Mouse (Mus musculus) kidney, embryonic 16.5 days (tissue): ENCODE data around the gene Nfix. TPM values are rescaled to one million over a fixed set of nuclear protein-coding genes. Genes with fewer than 3 reads are reported as not detected.

ENCODE experiments used
- ATAC-seq: fragments of 200-750 bp; cut with Nextera tagmentation; 2 replicates; pipeline ENCODE4 v1.8.0; 2017; ENCODE audit warnings: moderate TSS enrichment; ENCODE audit not compliant: low FRiP score, low TSS enrichment
- H3K27ac ChIP-seq: fragments of 300-500 bp; sonication (generic); 2 replicates; pipeline ENCODE4 v1.5.1; 2014; ENCODE audit warnings: low read length
- H3K27me3 ChIP-seq: fragments of 300-500 bp; sonication (generic); 2 replicates; pipeline ENCODE4 v1.6.1; 2014; ENCODE audit warnings: low read length, control low read depth, mixed read lengths; ENCODE audit not compliant: insufficient read depth
- H3K36me3 ChIP-seq: fragments of 300-500 bp; sonication (generic); 2 replicates; pipeline ENCODE4 v1.6.1; 2014; ENCODE audit warnings: low read length, control low read depth, mixed read lengths; ENCODE audit not compliant: insufficient read depth
- H3K4me1 ChIP-seq: fragments of 300-500 bp; sonication (generic); 2 replicates; pipeline ENCODE4 v1.6.1; 2014; ENCODE audit warnings: low read length, control low read depth, mixed read lengths; ENCODE audit not compliant: insufficient read depth
- H3K4me2 ChIP-seq: fragments of 300-500 bp; sonication (generic); replicated peaks from 2 replicates; pipeline ENCODE4 v1.6.1; 2014; ENCODE audit warnings: low read depth, low read length
- H3K4me3 ChIP-seq: fragments of 300-500 bp; sonication (generic); 2 replicates; pipeline ENCODE4 v1.5.1; 2014; ENCODE audit warnings: mild to moderate bottlenecking, low read length
- H3K9ac ChIP-seq: fragments of 300-500 bp; sonication (generic); replicated peaks from 2 replicates; pipeline ENCODE4 v1.6.1; 2014; ENCODE audit warnings: low read length
- H3K9me3 ChIP-seq: fragments of 300-500 bp; sonication (generic); 2 replicates; pipeline ENCODE4 v1.6.1; 2016; ENCODE audit warnings: low read length, control low read depth
- WGBS: fragments of 180-500 bp; shearing (Covaris S2); extraction: QIAGEN DNeasy Blood & Tissue Kit; methylation state at CpG from one replicate; pipeline ENCODE4 v1.1.7; 2014; 5-methylcytosine and 5-hydroxymethylcytosine counted together
- polyA plus RNA-seq: library from polyadenylated mRNA; unstranded; fragments of >200 nt; fragmentation: Nextera tagmentation; extraction: Ambion mirVana; gene quantifications from 2 replicates; pipeline ENCODE4 v1.2.1, GENCODE M21; 2015

Nfix gene
- polyA plus RNA-seq, 1 experiment from 2014 or later = 14.8 TPM

DNA sequence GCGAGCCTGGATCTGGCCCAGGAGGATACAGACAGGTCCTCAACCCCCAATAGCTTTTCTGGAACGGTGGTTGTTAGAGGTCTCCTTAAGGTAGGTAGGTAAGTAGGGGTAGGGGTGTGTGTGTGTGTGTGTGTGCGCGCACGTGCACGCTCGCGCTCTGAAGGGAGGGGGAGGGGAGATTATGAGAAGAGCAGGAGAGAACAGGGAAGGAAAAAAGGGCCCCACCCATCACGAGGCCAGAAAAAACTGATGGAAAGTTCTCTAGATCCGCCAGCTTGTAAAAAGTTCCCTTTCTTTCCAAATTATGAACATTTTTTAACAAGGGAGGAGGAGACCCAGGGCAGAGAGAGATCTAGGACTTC lies 57.1 kb downstream of the Nfix start:
- WGBS = 17% methylated on average over 10 of the region's 10 CpGs
- Histone ChIP-seq H3K4me1 (peaks cover 62% of the 10 kb centered on the region), H3K27me3 (peaks cover 87% of the 10 kb centered on the region), H3K27ac (peak overlapping the region; percentile 76), H3K4me2 (peak overlapping the region; percentile 35), H3K9ac (peak overlapping the region; percentile 44; the same call in 1 of the 2 replicates), H3K4me3 (no peak overlapping the region), H3K36me3 (no peaks in the 10 kb centered on the region), H3K9me3 (no peaks in the 10 kb centered on the region)
- 0 out of 2 replicates have a peak, but pooled peaks have one; percentile 1 for ATAC-seq

DNA sequence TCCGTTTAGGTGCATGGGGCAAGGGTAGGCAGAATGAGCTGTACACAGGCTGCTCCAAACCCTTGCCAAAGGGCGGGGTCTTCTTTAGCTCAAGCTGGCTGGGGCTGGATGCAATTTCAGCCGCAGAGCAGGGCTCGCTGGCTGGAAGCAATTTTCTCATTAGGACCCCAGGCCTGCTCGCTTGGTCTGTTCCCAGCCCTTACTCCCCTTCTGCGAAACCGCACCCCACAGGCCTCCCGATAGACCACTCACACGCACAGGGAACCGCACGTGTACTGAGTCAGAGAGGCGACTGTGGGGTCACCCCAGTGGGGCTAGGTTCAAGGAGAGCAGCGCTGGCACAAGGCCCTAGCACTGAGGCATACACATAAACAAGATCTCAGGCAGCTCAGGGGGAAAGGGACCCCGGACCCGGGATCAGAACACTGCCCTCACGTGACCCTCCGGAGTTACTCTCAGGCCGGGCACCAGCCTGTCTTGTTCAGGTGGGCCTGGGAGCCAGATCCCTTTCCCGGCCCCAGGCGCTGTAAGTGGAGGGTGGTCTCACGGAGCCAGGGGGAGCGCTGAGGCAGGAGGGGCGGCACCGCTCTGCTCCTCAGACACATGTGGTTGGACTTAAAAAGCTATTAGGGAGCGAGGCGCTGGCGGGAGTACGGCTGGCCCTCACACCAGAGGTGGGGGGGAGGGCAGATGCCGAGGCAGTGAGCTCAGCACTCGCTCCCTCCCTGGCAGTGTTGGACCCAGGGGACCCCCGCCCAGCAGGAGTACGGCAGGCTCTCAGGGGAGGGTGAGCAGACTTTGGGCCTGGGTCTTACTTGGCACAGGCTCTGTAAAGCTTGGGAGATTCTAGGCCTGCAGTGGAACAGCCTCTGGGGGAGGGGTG lies 57.7 kb downstream of the Nfix start:
- 16% methylated on average over 32 of the region's 32 CpGs for WGBS
- peak overlapping the region; percentile 44; the same call in 1 of the 2 replicates for H3K9ac ChIP-seq
- H3K4me1 ChIP-seq = peaks cover 68% of the 10 kb centered on the region

DNA sequence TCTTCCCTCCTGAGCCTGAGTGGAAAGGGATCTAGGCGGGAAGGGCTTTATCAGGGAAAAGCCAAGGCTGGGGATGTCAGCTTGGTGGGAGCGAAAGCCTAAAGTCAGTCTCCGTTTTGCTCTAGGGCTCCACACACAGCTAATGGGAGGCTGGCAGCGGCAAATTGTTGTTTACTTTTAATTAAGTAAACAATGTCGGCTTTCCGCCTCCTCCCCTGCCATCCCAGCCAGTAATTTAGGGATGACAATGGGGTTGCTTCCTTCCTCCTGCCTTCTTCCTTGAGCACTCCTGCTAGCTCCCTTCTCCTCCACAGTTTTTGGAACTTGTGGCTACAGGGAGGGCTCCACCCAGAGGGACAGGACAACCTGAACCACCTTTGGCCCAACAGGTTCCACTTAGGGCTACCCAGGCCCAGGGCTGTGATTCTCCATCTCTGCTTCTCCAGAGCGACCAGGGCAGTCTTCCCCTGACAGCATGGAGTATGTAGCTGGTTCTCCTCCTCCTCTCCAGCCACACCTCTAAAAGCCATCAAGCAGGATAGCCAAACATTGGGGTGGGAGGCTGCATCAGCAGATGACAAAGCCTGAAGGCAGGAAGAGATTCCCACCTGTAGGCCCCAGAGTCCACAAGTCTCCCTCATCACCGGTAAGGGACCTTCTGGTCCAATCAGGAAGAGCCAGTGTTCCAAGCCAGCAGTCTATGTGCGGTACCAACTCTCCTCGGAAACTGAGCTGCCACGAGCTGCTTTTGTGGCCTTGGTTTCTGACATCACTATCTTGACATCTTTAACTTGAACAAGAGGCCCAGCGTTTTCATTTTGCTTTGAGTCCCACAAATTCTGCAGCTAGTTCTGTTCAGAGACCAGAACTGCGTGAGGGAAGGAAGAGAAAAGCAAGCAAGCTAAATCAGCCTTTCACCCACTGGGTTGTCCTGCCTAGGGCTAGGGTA lies 59.0 kb downstream of the Nfix start:
- 40% methylated on average over 13 of the region's 13 CpGs for WGBS
- Histone ChIP-seq H3K27me3 (peaks cover 74% of the 10 kb centered on the region), H3K4me2 (no peak overlapping the region), H3K9me3 (no peaks in the 10 kb centered on the region), H3K36me3 (no peaks in the 10 kb centered on the region), H3K27ac (peak overlapping the region; percentile 76; the same call in 1 of the 2 replicates), H3K9ac (0 out of 2 replicates have a peak overlapping the region, but pooled peaks have one; percentile 6), H3K4me1 (peaks cover 65% of the 10 kb centered on the region), H3K4me3 (no peak overlapping the region)
- ATAC-seq = no peak

More for the DNA sequence above, 57.7 kb downstream of the Nfix start:
- peaks cover 82% of the 10 kb centered on the region for H3K27me3 ChIP-seq
- peak overlapping the region; percentile 76 for H3K27ac ChIP-seq
- peak overlapping the region; percentile 35 for H3K4me2 ChIP-seq
- H3K36me3 ChIP-seq = no peaks in the 10 kb centered on the region
- no peaks in the 10 kb centered on the region for H3K9me3 ChIP-seq
- no peak overlapping the region for H3K4me3 ChIP-seq
- ATAC-seq = peak; percentile 19; the same call in 1 of the 2 replicates

DNA sequence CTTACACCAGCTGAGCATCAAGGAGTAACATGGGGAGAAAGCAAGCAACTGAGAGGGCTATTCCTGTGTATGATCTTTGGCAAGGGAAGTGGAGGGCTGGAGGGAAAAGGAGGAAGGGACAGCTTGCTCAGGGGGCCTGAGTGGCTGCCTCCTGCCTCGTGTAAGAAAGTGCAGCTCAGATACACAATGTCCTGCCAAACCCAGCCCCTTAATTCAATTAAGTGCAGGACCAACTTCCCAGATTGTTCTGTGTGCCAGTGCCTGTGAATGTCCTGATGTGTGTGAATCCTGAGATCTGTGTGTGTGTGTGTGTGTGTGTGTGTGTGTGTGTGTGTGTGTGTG lies 60.8 kb downstream of the Nfix start:
- Histone ChIP-seq H3K9ac (no peak overlapping the region), H3K9me3 (no peaks in the 10 kb centered on the region), H3K4me2 (no peak overlapping the region), H3K27me3 (peaks cover 67% of the 10 kb centered on the region), H3K27ac (no peak overlapping the region), H3K36me3 (no peaks in the 10 kb centered on the region), H3K4me1 (peaks cover 51% of the 10 kb centered on the region), H3K4me3 (no peak overlapping the region)
- no peak for ATAC-seq
- WGBS = 22% methylated on average over 1 of the region's 1 CpGs

DNA sequence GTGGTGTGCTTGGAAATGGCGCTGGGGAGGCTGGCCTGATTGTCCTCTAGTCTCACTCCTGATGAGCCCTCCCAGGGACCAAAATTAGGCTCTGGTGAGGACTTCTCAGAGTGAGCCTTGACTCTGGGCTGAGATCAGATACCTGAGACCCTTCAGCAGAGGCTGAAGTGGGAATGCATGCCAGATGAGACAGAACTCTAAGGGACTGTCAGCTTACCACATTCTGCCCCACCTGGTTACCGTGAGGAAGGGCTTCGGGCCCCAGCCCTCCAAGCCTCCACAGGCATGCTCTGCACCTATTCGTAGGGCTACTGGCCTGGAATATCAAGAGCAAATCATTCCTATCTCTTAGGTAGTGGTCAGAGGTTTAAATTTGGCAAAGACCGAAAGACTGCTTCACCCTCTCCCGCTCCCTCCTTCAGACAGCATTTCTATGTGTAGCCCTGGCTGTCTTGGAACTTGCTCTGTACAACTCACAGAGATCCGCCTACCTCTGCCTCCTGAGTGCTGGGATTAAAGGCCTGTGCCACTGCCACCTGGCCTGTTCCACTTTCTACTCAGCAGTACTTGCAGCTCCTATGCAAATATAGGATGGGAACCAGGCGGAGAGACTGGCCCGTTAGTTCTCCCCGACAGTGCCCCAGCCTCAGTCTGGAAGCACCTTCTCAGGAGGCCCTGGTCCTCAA lies 61.3 kb downstream of the Nfix start:
- H3K4me3 ChIP-seq = no peak overlapping the region
- no peak for ATAC-seq
- H3K9ac ChIP-seq = no peak overlapping the region
- peaks cover 65% of the 10 kb centered on the region for H3K27me3 ChIP-seq
- no peak overlapping the region for H3K4me2 ChIP-seq
- H3K27ac ChIP-seq = no peak overlapping the region
- WGBS = 56% methylated on average over 10 of the region's 10 CpGs
- no peaks in the 10 kb centered on the region for H3K9me3 ChIP-seq
- H3K4me1 ChIP-seq = peaks cover 48% of the 10 kb centered on the region
- no peaks in the 10 kb centered on the region for H3K36me3 ChIP-seq

DNA sequence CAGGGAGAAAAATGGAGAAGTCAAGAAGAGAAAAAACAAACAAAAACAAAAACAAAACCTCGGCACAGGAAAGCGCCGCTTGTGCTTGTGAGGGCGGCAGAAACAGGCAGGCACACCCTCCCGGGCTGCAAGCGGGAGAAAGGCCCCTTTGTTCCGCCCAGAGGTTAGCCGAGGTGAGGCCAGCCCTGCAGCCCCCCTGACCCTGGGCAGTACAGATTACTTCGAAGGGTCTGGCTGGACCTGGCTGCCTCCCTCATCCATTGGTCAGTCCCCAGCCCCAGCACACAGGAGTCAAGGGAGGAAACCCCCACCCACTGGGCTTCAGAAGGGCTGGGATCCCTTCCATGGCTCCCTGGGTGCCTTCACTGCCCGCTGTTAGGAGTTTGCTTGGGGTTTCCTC lies 61.9 kb downstream of the Nfix start:
- no peak for ATAC-seq
- no peak overlapping the region; the same call in 1 of the 2 replicates for H3K9ac ChIP-seq
- no peak overlapping the region for H3K4me3 ChIP-seq
- H3K4me1 ChIP-seq = peaks cover 48% of the 10 kb centered on the region
- H3K4me2 ChIP-seq = no peak overlapping the region
- H3K27ac ChIP-seq = no peak overlapping the region
- no peaks in the 10 kb centered on the region for H3K9me3 ChIP-seq
- no peaks in the 10 kb centered on the region for H3K36me3 ChIP-seq
- WGBS = 19% methylated on average over 10 of the region's 10 CpGs
- H3K27me3 ChIP-seq = peaks cover 59% of the 10 kb centered on the region

DNA sequence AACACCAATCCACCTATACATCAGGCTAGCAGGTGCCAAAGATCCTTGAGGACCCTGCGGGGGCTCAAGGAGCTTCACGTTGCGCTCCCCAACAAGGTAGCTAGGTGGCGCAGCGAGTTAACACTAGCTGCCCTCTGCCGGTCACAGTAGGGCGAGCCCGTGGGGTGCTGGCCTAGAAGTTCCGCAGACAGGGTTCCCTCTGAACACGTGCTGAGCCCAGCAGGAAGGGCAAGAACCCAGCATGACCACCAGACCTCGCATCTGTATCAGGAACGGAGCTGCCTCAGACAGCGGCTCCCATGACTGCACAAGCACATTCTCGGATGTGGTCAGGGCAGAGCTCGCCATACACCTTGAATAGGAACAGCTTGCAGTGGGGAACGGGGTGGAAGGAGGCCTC lies 62.5 kb downstream of the Nfix start:
- Histone ChIP-seq H3K4me1 (peaks cover 48% of the 10 kb centered on the region), H3K36me3 (no peaks in the 10 kb centered on the region), H3K9ac (peak overlapping the region; percentile 37), H3K9me3 (no peaks in the 10 kb centered on the region), H3K27ac (no peak overlapping the region), H3K4me3 (peak overlapping the region; percentile 5; the same call in 1 of the 2 replicates), H3K4me2 (peak overlapping the region; percentile 43), H3K27me3 (peaks cover 53% of the 10 kb centered on the region)
- ATAC-seq = peak; percentile 32; the same call in 1 of the 2 replicates
- WGBS = 4% methylated on average over 16 of the region's 16 CpGs

DNA sequence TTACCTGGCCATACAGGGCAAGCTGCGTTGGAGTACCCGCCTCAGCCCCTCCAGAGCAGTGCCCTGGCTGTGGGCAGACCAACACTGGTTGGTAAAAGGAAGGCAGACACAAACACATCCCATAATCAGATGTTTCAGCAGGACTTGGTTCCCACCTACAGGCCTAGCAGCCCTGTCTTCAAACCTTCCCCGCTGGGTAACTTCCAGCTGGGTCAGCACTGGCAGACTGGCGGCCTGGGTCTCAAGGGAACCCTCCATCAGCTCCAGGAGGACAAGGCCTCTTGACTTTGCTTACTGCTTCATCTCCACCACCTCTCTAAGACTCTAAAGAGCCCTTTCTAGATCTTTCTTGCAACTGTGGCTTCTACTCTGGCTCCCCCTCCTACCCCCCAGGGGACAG lies 63.6 kb downstream of the Nfix start:
- H3K27me3 ChIP-seq = peaks cover 44% of the 10 kb centered on the region
- peaks cover 48% of the 10 kb centered on the region for H3K4me1 ChIP-seq

DNA sequence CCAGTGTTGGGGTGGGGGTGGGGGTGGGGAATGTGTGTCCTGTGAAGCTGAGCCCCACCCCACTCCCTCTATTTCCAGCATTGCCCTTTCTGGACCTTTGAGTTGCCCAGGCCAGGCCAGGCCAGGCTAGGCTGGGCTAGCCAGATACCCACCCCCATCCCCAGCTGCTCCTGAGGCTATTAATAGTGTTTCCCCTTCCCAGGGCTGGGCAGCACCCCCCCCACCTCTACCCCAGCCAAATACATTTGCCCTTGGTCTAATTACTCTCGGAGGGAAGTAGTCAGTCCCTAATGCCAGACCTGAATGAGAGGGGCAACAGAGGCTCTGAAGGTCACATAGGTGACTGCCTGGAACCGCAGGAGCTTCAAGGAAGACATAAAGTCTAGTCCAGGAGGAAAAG lies 64.5 kb downstream of the Nfix start:
- peaks cover 50% of the 10 kb centered on the region for H3K4me1 ChIP-seq
- H3K27ac ChIP-seq = no peak overlapping the region
- H3K27me3 ChIP-seq = peaks cover 35% of the 10 kb centered on the region
- H3K36me3 ChIP-seq = no peaks in the 10 kb centered on the region
- no peak overlapping the region for H3K4me2 ChIP-seq
- WGBS = 48% methylated on average over 2 of the region's 2 CpGs
- no peak overlapping the region for H3K9ac ChIP-seq
- H3K9me3 ChIP-seq = no peaks in the 10 kb centered on the region
- no peak for ATAC-seq
- no peak overlapping the region for H3K4me3 ChIP-seq

More for the DNA sequence above, 63.6 kb downstream of the Nfix start:
- no peak overlapping the region for H3K4me3 ChIP-seq
- no peak for ATAC-seq
- H3K36me3 ChIP-seq = no peaks in the 10 kb centered on the region
- 90% methylated on average over 4 of the region's 4 CpGs for WGBS
- H3K4me2 ChIP-seq = no peak overlapping the region
- no peaks in the 10 kb centered on the region for H3K9me3 ChIP-seq
- H3K27ac ChIP-seq = no peak overlapping the region
- H3K9ac ChIP-seq = no peak overlapping the region
